In genomic region chr13:33030281-33030680, GRCm38 (mm10) we compare ENCODE assay signal across 23 mouse cellular contexts. TPM values are rescaled to one million over a fixed set of nuclear protein-coding genes. Genes with fewer than 3 reads are reported as not detected.
DNase-seq lines count a peak whose midpoint lies in the region; ATAC-seq and TF ChIP-seq lines count a peak whose summit lies in the region.
"Had no signal": no experiment of that assay in that cellular context is flagged by ENCODE, and none has a peak within 500 bp of the region (broad histone marks: within the 10 kb centered on the region; RNA-seq: fewer than 3 reads in every experiment).

No protein-coding gene starts in this region.

- no peak overlapping the region for H3K4me2 ChIP-seq in hindbrain, postnatal 0 days (ENCODE audit: low read depth, low read length)
- H3K4me2 ChIP-seq: embryonic facial prominence, embryonic 13.5 days; forebrain, embryonic 12.5 days; heart, embryonic 13.5 days; hindbrain, embryonic 15.5 days had no signal

- no peak overlapping the region for H3K9ac ChIP-seq in hindbrain, postnatal 0 days (replicated peaks; ENCODE audit: low read length)
- H3K9ac ChIP-seq: embryonic facial prominence, embryonic 13.5 days; forebrain, embryonic 12.5 days; heart, embryonic 13.5 days; hindbrain, embryonic 15.5 days had no signal

- H3K4me1 ChIP-seq in hindbrain, postnatal 0 days (ENCODE audit: insufficient read depth, low read length) = no peaks in the 10 kb centered on the region
- H3K4me1 ChIP-seq: embryonic facial prominence, embryonic 13.5 days; forebrain, embryonic 12.5 days; hindbrain, embryonic 15.5 days had no signal

- H3K9me3 ChIP-seq in hindbrain, postnatal 0 days (ENCODE audit: low read length) = no peaks in the 10 kb centered on the region
- H3K9me3 ChIP-seq: embryonic facial prominence, embryonic 13.5 days; forebrain, embryonic 12.5 days; heart, embryonic 13.5 days; hindbrain, embryonic 15.5 days had no signal

- no peaks in the 10 kb centered on the region for H3K36me3 ChIP-seq in hindbrain, postnatal 0 days (ENCODE audit: insufficient read depth, low read length)
- H3K36me3 ChIP-seq: embryonic facial prominence, embryonic 13.5 days; forebrain, embryonic 12.5 days; heart, embryonic 13.5 days; hindbrain, embryonic 15.5 days had no signal

- DNase-seq in adrenal gland, adult 2 months = peak; percentile 71
- DNase-seq in adrenal gland, adult 18-20 months (ENCODE audit: low spot score in 2 of 2) = no peak
- DNase-seq in ES-CJ7 (ENCODE audit: low read depth, low spot score) (peak; percentile 70), ZHBTc4 (ENCODE audit: low read depth, low spot score) (peak; percentile 58)
- DNase-seq in frontal cortex, postnatal 10 days (ENCODE audit: low spot score in 2 of 2) = no peak
- no peak for DNase-seq in hindbrain, postnatal 0 days (ENCODE audit: low spot score)
- DNase-seq in left cerebral cortex, postnatal 25 days (ENCODE audit: low spot score in 2 of 2) = no peak
- DNase-seq: cerebellum, adult 11-12 months; cerebellum, adult 9-10 months; cerebellum, postnatal 36 days; gastrocnemius, postnatal 14 days; heart, postnatal 36 days; kidney, adult 8-10 months had no signal

- no peak overlapping the region for H3K27ac ChIP-seq in hindbrain, postnatal 0 days
- H3K27ac ChIP-seq: embryonic facial prominence, embryonic 13.5 days; forebrain, embryonic 12.5 days; heart, embryonic 13.5 days; hindbrain, embryonic 15.5 days had no signal

- intact Hi-C loops in left cerebral cortex, postnatal 25 days (cut with DNase I) = no loop called here

- no peaks in the 10 kb centered on the region for H3K27me3 ChIP-seq in hindbrain, postnatal 0 days (ENCODE audit: insufficient read depth, low read length)
- H3K27me3 ChIP-seq: CH12.LX; embryonic facial prominence, embryonic 13.5 days; forebrain, embryonic 12.5 days; heart, embryonic 13.5 days; hindbrain, embryonic 15.5 days; Patski had no signal

- WGBS in hindbrain, postnatal 0 days = 84% methylated on average over 2 of the region's 3 CpGs

- TF ChIP-seq CTCF in hindbrain, postnatal 0 days (IDR thresholded peaks at IDR 0.05; ENCODE audit: low read depth) = no peak

- no peak for ATAC-seq in hindbrain, postnatal 0 days
- ATAC-seq: forebrain, embryonic 16.5 days; inflammation-experienced regulatory T-cells, adult 6 months; Patski had no signal

- H3K4me3 ChIP-seq in hindbrain, postnatal 0 days (ENCODE audit: low read length) = no peak overlapping the region
- H3K4me3 ChIP-seq: embryonic facial prominence, embryonic 13.5 days; forebrain, embryonic 12.5 days; heart, embryonic 13.5 days; hindbrain, embryonic 15.5 days had no signal

RNA-seq across cellular contexts. Expression of gene Serpinb9b, which starts 3.1 kb away (rescaled TPM):
- under 1 TPM; 0.09 to 0.17 TPM for total RNA-seq in adrenal gland, adult 2 months (2021)
- polyA plus RNA-seq in adrenal gland, adult 2 months (2012; rRNA removed) = 0.04 TPM in 1 of 2 replicates, not detected in the other
- total RNA-seq in adrenal gland, adult 18-20 months (2021) = under 1 TPM in 1 of 2 experiments, not detected in 1; 0.10 TPM
- not detected in 2 replicates for total RNA-seq in hindbrain, postnatal 0 days (2014; rRNA removed)
- 0.13 and 0.25 TPM in 2 replicates for polyA plus RNA-seq in hindbrain, postnatal 0 days (2015; fragmentation: Nextera tagmentation; extraction: Ambion mirVana)
- not detected for total RNA-seq in left cerebral cortex, postnatal 25 days (2021)
- total RNA-seq: gastrocnemius, adult 18-20 months; gastrocnemius, postnatal 14 days had no signal
- polyA plus RNA-seq: embryonic facial prominence, embryonic 13.5 days had no signal

RNA-seq across cellular contexts. Expression of gene Serpinb9, which starts 27.2 kb away (rescaled TPM):
- total RNA-seq in adrenal gland, adult 2 months (2021) = 10 to 100 TPM; 19.0 to 19.4 TPM
- 3.0 TPM in 2 replicates for polyA plus RNA-seq in adrenal gland, adult 2 months (2012; rRNA removed)
- 10 to 100 TPM; 18.6 to 19.3 TPM for total RNA-seq in adrenal gland, adult 18-20 months (2021)
- total RNA-seq in hindbrain, postnatal 0 days (2014; rRNA removed) = 3.8 and 4.4 TPM in 2 replicates
- 3.4 and 3.8 TPM in 2 replicates for polyA plus RNA-seq in hindbrain, postnatal 0 days (2015; fragmentation: Nextera tagmentation; extraction: Ambion mirVana)
- 1 to 10 TPM; 4.0 to 4.7 TPM for total RNA-seq in left cerebral cortex, postnatal 25 days (2021)

RNA-seq across cellular contexts. Expression of gene Serpinb1b, which starts 48.1 kb away (rescaled TPM):
- total RNA-seq in adrenal gland, adult 2 months (2021) = under 1 TPM in 1 of 2 experiments, not detected in 1; 0.17 TPM
- polyA plus RNA-seq in adrenal gland, adult 2 months (2012; rRNA removed) = 0.10 and 0.35 TPM in 2 replicates
- under 1 TPM in 1 of 2 experiments, not detected in 1; 0.30 TPM for total RNA-seq in adrenal gland, adult 18-20 months (2021)
- 11.2 and 14.2 TPM in 2 replicates for total RNA-seq in hindbrain, postnatal 0 days (2014; rRNA removed)
- 30.6 and 37.9 TPM in 2 replicates for polyA plus RNA-seq in hindbrain, postnatal 0 days (2015; fragmentation: Nextera tagmentation; extraction: Ambion mirVana)
- 1 to 10 TPM; 1.5 to 2.3 TPM for total RNA-seq in left cerebral cortex, postnatal 25 days (2021)
- total RNA-seq: gastrocnemius, adult 18-20 months; heart, postnatal 36 days had no signal
- polyA plus RNA-seq: heart, embryonic 13.5 days; heart, postnatal 0 days had no signal

Comparison
In these comparisons a context has a peak if more than half of its experiments do, and no peak if none do; other contexts are left out.
1. DNase-seq: peak in adrenal gland, adult 2 months (single experiment), ES-CJ7 (single experiment) and ZHBTc4 (single experiment); none in adrenal gland, adult 18-20 months (0 of 2), frontal cortex, postnatal 10 days (0 of 2), hindbrain, postnatal 0 days (single experiment) and left cerebral cortex, postnatal 25 days (0 of 2).